Mouse (Mus musculus) bone marrow, adult 2 months (tissue): ENCODE measurements around the gene Arhgap19.
A peak's percentile ranks its signal among the peaks of the same experiment; 100 is the strongest.

ENCODE experiments used
- CTCF ChIP-seq: fragments of 200-500 bp; IDR thresholded peaks from 2 replicates; pipeline ENCODE4 v1.5.1; 2011; ENCODE audit warnings: low read length, control low read depth; ENCODE audit not compliant: control insufficient read depth, insufficient read depth
- POLR2A ChIP-seq: fragments of 200-500 bp; IDR thresholded peaks from 2 replicates; pipeline ENCODE4 v1.6.1; 2011; ENCODE audit warnings: low read depth, mild to moderate bottlenecking, control low read depth, low read length, borderline replicate concordance; ENCODE audit not compliant: control insufficient read depth

DNA sequence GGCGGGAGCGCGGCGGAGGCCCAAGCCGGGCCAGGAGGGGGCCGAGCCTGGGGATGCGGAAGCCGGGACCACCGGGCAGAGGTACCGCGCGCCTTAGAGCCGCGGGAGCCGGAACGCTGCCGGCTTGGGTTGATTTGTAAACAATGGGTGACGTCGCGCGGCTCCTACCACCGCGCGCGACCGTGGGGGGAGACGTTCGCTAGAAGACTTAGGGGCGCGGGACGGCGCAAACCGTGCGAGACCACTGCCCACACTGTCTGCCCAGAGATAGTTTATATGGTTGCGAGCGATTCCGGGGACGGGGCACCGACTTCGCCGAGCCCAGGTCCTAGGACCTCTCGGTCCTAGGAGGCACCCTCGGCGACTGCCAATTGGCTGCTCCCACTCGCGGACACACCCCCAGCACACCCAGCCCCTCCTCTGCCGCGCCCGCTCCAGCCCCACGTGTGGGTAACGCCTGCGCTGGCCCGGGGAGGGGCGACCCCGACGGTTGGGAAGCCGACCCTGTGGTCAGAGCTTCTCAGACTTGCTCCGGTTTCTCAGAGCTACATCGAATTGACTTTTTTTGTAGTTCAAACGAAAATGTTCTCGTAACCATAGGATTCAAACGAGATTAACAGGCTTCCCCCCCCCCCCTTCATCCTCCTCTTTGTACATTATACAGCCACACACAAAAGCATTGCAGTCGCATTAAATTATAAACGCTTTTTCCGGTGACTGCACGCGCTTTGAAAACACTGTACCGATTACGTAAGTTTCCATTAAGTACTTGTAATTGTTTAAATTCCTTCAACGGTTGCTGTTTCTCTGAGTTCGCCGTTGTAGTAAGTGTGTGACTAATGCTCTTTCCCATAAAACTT, 46.4 kb upstream of the Arhgap19 start, which contains the start of gene Frat2:
- no peak for TF ChIP-seq CTCF
- TF ChIP-seq POLR2A, result peak; percentile 47; the same call in 1 of the 2 replicates
